Mouse (Mus musculus) thymus, postnatal 0 days (tissue): ENCODE results near the gene Plod3. TPM values are rescaled to one million over a fixed set of nuclear protein-coding genes. Genes with fewer than 3 reads are reported as not detected.

Experiments used
- microRNA counts: library from miRNA; unstranded; fragments of <30 nt; microRNA quantifications from one replicate; lab custom pipeline; 2015
- microRNA-seq: library from miRNA; unstranded; fragments of <30 nt; microRNA quantifications from one replicate; pipeline ENCODE4, GENCODE M21; 2016; ENCODE audit warnings: borderline number of aligned reads
- polyA plus RNA-seq: library from polyadenylated mRNA; unstranded; fragments of >200 nt; fragmentation: Nextera tagmentation; extraction: Ambion mirVana; gene quantifications from 2 replicates; pipeline ENCODE4 v1.2.1, GENCODE M21; 2015

The Plod3 gene
- polyA plus RNA-seq, 1 experiment from 2014 or later, result 9.9 TPM

MicroRNAs encoded within 50 kb of the gene (microRNA counts, 519-probe panel; counts per million panel counts)
- 473 counts per million, percentile 71 among the panel's probes with 10 or more counts for microRNA mmu-miR-702 (lab: Ali Mortazavi, UCI)

Small RNA genes within 50 kb of the gene (microRNA-seq; reads per million reads assigned to microRNA genes)
- 10.4 reads per million, percentile 17 among the genes with 10 or more reads in this experiment for gene Mir702

Other genes starting within 250 kb of the Plod3 start
- 0.95 and 1.1 TPM in 2 replicates for gene Col26a1, start 103.8 kb upstream of the Plod3 start, polyA plus RNA-seq
- 36.7 and 40.5 TPM in 2 replicates for gene Ift22, start 78.9 kb upstream of the Plod3 start, polyA plus RNA-seq
- gene Fis1, start 33.7 kb upstream of the Plod3 start, polyA plus RNA-seq, result 298 and 312 TPM in 2 replicates
- 1.2 and 2.2 TPM in 2 replicates for gene Cldn15, start 20.4 kb upstream of the Plod3 start, polyA plus RNA-seq
- 66.8 and 72.3 TPM in 2 replicates for gene Znhit1, start 1.0 kb downstream of the Plod3 start, polyA plus RNA-seq
- gene Vgf, start 39.4 kb downstream of the Plod3 start, polyA plus RNA-seq, result 0.18 and 0.24 TPM in 2 replicates
- gene Ap1s1, start 59.1 kb downstream of the Plod3 start, polyA plus RNA-seq, result 135 and 145 TPM in 2 replicates
- gene Serpine1, start 85.2 kb downstream of the Plod3 start, polyA plus RNA-seq, result 0.05 and 0.12 TPM in 2 replicates
- 13.0 and 18.0 TPM in 2 replicates for gene Trim56, start 129.2 kb downstream of the Plod3 start, polyA plus RNA-seq
- gene Muc3, start 162.3 kb downstream of the Plod3 start, polyA plus RNA-seq, result 0.36 and 0.46 TPM in 2 replicates
- 1.7 TPM in 2 replicates for gene Muc3a, start 225.4 kb downstream of the Plod3 start, polyA plus RNA-seq